Mouse (Mus musculus): Measurements from ENCODE around the gene Hipk2.

DNA sequence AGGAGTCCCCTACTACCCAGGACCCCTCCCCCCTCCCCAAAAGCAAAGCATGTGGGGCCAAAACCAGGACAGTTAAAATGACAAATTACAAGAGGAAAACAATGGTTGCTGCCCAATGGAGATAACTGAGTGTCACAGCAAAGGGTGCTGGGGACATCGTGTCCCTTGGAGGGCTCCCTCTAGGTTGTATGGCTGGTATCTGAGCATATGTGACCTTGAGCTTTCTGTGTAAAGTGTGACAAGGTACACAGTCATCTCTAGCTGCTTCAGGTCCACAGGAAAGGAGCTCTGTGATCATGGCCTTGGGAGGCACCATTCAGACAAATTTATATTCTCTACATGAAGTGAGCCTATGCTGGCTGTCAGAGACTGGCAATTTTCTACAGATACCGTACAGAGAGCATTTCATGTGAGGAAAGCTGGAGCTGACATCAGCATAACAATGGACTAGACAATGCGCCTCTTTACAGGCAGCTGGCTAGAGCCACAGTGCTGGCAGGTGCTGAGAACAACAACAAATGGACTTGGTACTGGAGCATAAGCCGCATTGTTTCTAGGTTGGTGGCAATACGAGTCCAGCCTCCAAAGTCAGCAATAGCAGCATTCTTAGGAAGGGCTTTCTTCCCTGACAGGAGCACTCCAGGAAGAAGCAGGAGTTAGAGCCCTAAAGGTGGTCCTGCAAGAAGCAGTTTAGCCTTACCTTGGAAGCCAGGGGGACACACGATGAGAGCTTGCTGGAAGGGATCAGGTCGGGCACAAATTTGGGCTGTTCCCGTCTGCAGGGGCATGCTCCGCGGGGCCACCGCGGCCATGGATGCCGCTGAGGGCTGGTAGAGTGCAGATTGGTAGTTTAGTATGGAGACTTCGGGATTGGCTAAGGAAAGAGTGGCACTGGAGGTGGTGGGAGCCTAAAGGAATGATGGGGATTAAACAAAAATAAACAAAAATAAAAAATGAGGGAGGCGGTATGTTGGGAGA is 145.5 kb downstream of the Hipk2 start:
- TF ChIP-seq CTCF (IDR thresholded peaks at IDR 0.05; ENCODE audit: extremely low read depth, insufficient read depth, low read length) (no peak), POLR2A (IDR thresholded peaks at IDR 0.05; ENCODE audit: extremely low read depth, insufficient read depth, low read length) (no peak)
